Mouse (Mus musculus) cerebellum, adult (tissue): ENCODE results near the gene Dis3l2.
A peak's percentile ranks its signal among the peaks of the same experiment; 100 is the strongest.

ENCODE experiments used
- ATAC-seq: cut with Nextera tagmentation; 2 replicates; pipeline ENCODE4 v1.9.2; 2017; ENCODE audit warnings: mild to moderate bottlenecking, moderate library complexity, mixed read lengths; ENCODE audit not compliant: insufficient number of reproducible peaks, low FRiP score, low TSS enrichment

Gene Dis3l2

DNA sequence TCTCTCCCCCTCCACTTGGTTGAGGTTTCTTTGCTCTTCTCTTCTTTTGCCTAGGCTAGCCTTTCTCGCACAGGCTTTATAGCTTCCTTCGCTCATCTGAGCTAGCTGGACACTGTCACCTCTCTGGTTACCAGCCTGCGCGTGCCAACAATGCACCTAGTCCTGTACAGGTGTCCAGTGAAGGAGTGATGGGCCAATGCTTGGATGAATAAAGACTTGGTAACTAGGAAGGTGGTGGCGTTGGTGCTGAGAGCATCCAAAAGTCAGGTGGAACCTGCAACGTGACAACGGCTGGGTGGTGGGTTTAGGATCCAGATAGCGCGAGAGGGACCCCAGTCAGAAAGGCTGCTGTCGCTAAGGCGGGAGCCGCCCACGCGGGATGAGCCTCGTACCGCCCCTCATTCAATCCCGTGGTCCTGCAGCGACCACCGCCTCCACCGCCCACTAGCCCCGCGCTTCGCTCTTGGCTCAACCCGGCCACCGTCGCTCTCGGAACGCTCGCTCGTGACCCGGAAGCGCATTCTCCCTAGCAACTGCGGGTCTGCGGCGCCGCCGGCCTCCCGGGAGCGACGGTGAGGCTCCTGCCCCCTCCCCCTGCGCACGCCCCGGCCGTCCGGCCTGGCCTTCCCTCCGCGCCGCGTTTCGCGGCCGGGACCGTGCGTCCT is at the start of gene Dis3l2:
Gene Dis3l2 (plus strand): TSS at position 509 of the 665 bp plus-strand sequence.
- peak; percentile 93 for ATAC-seq

GRCm38 (mm10) chr1:86657071-86657470 is 46.5 kb upstream of the Dis3l2 start:
- ATAC-seq = no peak

- no peak for ATAC-seq
Observed at GRCm38 (mm10) chr1:86665091-86665490, 38.5 kb upstream of the Dis3l2 start.

DNA sequence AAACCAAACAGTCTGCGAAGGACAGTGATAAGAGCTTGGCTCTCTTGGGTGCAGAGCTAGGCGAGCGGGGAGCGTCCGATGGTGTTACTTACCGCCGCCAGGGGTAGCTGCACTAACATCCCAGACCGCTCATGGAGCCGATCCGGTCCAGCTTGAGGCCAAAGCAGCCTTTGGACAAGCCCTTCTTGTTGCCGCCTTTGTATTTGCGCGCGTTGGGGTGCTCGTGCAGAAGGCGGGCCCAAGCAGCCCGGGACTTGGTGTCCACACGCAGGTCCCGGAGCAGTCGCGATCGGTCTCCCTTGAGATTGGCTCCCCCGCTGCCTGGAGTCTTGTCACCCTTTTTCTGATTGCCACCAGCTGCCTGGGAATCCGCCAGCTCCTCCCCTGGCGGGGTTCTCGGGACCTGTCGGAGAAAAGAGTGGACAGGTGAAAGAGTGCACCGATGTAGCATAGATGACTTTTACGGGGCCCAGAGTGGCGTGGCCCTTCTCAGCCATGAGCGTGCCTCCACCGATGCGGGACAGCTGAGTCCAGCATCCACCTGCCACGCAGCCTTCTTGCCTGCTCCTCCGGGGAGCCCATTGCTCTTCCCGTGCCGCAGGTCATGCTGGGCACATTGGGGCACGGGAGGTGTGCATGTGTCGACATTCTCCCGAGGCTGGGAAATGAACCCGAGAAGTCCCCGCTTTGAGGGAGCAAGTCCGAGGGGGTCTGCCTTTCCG is 33.9 kb upstream of the Dis3l2 start:
- ATAC-seq = peak; percentile 69

GRCm38 (mm10) chr1:86670279-86671038 is 33.1 kb upstream of the Dis3l2 start, which contains the start of gene Nppc:
Nppc (minus strand) TSS chr1:86670571.
- ATAC-seq = peak; percentile 43; the same call in 1 of the 2 replicates

DNA sequence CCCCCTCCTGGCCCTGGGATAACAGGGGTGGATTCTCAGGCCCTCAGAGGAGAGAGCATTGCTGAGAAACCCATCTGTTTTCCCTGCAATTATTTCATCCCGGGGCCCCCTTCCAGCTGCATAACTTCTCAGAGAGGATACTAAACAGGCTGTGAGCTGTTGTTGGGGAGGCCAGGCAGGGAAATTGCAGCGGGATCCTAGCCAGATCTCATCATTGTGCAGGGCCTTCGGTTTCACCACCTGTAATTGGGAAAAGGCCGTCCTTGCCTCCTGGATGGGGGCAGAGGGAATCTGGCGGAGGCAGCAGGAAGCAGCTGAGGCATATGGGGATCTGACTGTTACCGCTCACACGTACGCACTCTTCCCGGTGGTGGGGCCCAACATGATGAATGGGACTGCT is 29.2 kb upstream of the Dis3l2 start:
- no peak for ATAC-seq

- no peak for ATAC-seq
Observed at GRCm38 (mm10) chr1:86675126-86675525, 28.5 kb upstream of the Dis3l2 start.

- no peak for ATAC-seq
Observed at GRCm38 (mm10) chr1:86677624-86678023, 26.0 kb upstream of the Dis3l2 start.

- no peak for ATAC-seq
Observed at GRCm38 (mm10) chr1:86678667-86679066, 24.9 kb upstream of the Dis3l2 start.

DNA sequence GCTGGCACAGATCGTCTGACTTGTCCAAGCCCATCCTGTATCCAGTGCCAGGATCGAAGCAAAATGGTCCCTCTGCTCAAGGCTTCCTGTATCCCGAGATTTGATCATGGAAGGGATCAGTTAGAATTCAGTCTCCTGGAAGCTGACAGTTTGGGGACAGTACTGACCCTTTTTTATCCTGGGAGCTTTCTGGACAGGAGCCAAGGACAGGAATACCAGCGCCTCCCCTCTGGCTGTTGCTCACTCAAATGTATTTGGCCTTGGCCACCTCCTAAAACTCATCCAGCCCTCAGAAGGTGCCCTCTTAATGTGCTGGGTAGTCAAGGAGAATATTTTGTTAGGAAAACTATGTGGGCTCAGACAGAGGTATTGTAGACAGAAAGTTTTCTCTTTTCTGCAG is 16.4 kb upstream of the Dis3l2 start:
- ATAC-seq = no peak

DNA sequence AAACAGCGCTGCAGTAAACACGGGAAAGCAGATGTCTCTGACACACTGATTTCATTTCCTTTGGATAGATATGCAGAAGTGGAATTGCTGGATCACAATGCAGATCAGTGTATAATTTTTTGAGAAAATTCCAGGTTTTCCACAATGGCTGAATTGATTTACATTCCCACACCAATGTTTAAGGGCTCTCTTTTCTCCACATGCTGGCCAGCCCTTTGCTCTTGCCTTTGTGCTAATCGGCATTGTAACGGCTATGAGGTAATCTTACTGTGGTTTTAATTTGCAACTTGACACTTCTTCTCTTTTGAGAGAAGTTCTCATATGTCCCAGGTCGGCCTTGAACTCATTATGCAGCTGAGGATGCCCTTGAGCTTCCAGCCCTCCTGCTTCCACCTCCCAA is 12.6 kb upstream of the Dis3l2 start:
- ATAC-seq = no peak

DNA sequence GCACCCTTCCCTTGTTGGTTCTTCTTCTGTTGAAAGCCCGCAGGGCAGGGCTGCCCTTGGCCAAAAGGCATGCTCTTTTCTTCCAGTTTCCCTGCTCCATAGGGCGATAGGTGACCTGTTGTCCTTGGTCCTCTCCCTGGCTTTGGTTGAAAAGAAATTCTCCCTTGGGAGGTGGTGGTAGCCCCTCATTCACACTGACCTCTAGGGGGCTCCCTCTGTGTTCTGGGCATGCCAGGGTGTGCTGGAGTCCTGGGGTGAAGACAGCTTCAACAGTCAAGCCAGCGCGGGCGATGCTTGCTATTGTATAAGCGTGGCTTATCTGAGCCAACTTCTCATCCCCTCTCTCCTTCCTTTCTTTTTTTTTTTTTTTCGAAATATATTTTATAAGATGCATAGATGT is 6.7 kb upstream of the Dis3l2 start:
- no peak for ATAC-seq

GRCm38 (mm10) chr1:86698721-86699120 is 4.9 kb upstream of the Dis3l2 start:
- ATAC-seq = no peak

DNA sequence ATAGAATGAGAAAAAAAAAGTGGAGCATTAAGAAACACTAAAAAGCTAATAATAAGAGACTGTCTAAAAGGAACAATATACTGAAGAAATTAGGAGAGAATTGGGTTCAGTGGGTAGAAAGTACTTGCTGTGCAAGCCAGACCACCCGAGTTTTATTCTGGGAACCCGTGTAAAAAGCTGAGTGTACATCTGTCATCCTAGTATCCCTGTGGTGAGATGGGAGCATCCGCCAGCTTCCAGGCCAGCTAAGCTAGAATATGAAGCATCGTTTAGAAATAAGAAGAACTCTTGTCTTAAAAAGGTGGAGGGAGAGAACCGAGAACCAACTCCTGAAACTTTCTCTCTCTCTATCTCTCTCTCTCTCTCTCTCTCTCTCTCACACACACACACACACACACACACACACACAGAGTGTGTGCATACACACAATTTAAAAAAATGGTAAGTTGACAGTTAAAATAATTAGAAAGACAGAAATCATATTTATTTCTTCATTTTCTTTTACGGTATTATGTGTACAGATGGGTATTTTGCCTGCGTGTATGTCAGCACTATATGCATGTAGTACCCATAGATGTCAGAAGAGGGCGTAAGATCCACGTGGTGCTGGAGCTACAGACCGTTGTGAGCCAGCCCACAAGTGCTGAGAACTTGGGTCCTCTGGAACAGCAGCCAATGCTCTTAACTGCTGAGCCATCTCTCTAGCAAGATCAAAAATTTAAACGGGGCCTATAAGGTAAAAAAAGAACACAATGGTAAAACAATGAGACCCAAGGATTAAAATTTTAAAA is 4.1 kb upstream of the Dis3l2 start:
- no peak for ATAC-seq

- no peak for ATAC-seq
Observed at GRCm38 (mm10) chr1:86700367-86700766, 3.2 kb upstream of the Dis3l2 start.

- ATAC-seq = no peak; the same call in 1 of the 2 replicates
Observed at GRCm38 (mm10) chr1:86703965-86704326, 338 bp downstream of the Dis3l2 start.

DNA sequence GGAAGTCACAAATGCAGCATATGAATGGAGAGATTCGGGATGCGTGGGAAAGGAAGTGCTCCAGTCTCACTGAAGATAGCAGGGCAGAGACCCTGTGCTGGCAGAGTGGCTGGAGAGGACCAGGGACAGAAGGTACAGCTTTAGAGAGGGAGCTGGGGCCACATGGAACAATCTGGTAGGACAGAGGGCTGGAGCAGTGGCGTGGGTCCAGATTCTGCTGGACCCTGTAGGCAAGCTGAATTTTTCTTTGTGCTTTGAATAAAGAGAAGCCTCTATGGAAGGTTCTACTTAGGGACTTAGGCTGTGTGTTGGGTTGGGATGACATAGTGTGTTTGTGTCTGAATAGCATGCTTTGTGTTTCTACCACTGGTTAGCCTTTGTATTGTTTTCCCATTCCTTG is 1.9 kb downstream of the Dis3l2 start:
- ATAC-seq = no peak

DNA sequence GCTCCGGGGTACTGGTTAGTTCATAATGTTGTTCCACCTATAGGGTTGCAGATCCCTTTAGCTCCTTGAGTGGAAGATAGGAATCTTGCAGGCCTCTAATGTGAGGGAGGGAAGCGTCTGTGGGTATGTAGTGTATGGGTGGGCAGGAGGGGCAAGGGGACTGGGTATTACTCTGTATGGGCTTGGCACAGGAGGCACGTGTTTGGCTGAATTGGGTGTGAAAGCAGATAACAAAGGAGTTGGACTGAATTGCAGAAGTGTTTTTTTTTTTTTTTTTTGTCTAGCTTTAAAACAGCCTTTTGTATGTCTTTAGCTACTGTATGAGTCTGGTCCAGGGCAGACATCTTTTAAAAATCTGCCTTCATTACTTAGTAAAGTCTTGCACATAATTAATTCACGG is 5.9 kb downstream of the Dis3l2 start:
- no peak for ATAC-seq

- no peak for ATAC-seq
Observed at GRCm38 (mm10) chr1:86712045-86712444, 8.4 kb downstream of the Dis3l2 start.

DNA sequence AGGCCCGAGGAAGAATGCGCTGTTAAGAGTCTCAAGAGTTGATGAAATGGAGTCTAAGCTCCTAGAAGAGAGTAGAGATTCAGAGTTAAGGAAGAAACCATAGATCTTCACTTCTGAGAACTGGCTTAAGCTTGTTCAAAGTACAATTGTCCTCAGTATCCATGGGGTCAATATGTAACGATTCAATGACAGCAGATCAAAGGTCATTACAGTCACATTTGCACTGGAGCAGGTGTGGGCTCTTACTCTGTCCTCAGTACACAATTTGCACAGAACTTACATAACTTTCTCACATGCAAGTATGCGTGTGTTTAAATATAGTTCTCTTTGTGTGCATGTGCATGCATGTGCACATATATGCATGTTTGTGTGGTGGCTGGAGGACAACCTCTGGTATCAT is 9.4 kb downstream of the Dis3l2 start:
- ATAC-seq = no peak

DNA sequence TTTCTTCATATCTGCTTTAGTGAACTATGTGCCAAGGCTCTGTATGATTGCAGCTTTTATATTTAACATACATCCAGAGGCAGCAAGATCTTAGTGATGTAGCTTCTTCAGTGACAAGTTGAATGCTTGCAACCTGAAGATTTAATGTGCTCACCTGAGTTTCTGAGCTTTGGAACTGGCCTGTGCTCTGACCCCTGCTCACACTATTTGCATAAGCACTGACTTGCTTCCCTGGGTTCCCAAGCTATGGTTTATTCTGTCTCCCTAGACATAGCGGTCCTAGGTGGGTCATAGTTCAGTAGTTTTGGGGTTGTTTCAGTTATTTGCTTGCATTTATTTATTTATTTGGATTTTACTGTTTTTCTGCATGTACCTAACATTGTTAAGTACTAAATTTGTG is 14.6 kb downstream of the Dis3l2 start:
- no peak for ATAC-seq
